Mouse (Mus musculus) liver, embryonic 14.5 days (tissue): Measurements from ENCODE around the gene Drg1. TPM values are rescaled to one million over a fixed set of nuclear protein-coding genes. Genes with fewer than 3 reads are reported as not detected.

ENCODE experiments used
- ATAC-seq: fragments of 200-750 bp; cut with Nextera tagmentation; 2 replicates; pipeline ENCODE4 v1.8.0; 2017; ENCODE audit warnings: moderate number of reproducible peaks, mild to moderate bottlenecking, moderate library complexity; ENCODE audit not compliant: insufficient read depth
- DNase-seq, 3 experiments: peaks; one replicate each; pipeline ENCODE4 v3.0.0-alpha.2; 2012 to 2013; ENCODE audit warnings: low read depth in 3 of 3, low spot score in 3 of 3
- H3K27ac ChIP-seq: fragments of 300-500 bp; sonication (generic); 2 replicates; pipeline ENCODE4 v1.5.1; 2014; ENCODE audit warnings: moderate library complexity, mild to moderate bottlenecking, control low read depth, inconsistent platforms
- H3K27me3 ChIP-seq: fragments of 300-500 bp; sonication (generic); 2 replicates; pipeline ENCODE4 v1.6.1; 2014; ENCODE audit warnings: mild to moderate bottlenecking, low read length, moderate library complexity; ENCODE audit not compliant: control insufficient read depth, insufficient read depth
- H3K36me3 ChIP-seq: fragments of 300-500 bp; sonication (generic); replicated peaks from 2 replicates; pipeline ENCODE4 v1.6.1; 2014; ENCODE audit warnings: low read depth; ENCODE audit not compliant: control insufficient read depth, insufficient read depth
- H3K4me1 ChIP-seq, 2 experiments: fragments of 200-500 bp in 1 of 2; fragments of 300-500 bp in 1 of 2; sonication (generic) in 1 of 2; replicated peaks; 2 replicates each; pipeline ENCODE4 v1.6.1; 2012 to 2014; ENCODE audit warnings: antibody characterized with exemption in 1 of 2, inconsistent platforms in 1 of 2, low read length in 1 of 2; ENCODE audit not compliant: control insufficient read depth in 2 of 2, insufficient read depth in 2 of 2
- H3K4me2 ChIP-seq: fragments of 300-500 bp; sonication (generic); 2 replicates; pipeline ENCODE4 v1.6.1; 2014; ENCODE audit warnings: low read depth, mild to moderate bottlenecking, control low read depth, moderate library complexity
- H3K4me3 ChIP-seq, 2 experiments: fragments of 200-500 bp in 1 of 2; fragments of 300-500 bp in 1 of 2; sonication (generic) in 1 of 2; 2 replicates each; pipeline ENCODE4 v1.5.1; 2012 to 2014; ENCODE audit warnings: low read depth in 2 of 2, low read length in 2 of 2, mild to moderate bottlenecking in 2 of 2, control low read depth in 1 of 2, inconsistent platforms in 1 of 2, moderate library complexity in 1 of 2; ENCODE audit not compliant: insufficient read depth in 1 of 2
- H3K9ac ChIP-seq: fragments of 300-500 bp; sonication (generic); replicated peaks from 2 replicates; pipeline ENCODE4 v1.6.1; 2014; ENCODE audit warnings: mild to moderate bottlenecking, control low read depth, moderate library complexity
- H3K9me3 ChIP-seq: fragments of 300-500 bp; sonication (generic); 2 replicates; pipeline ENCODE4 v1.6.1; 2016; ENCODE audit warnings: low read length, mixed read lengths; ENCODE audit not compliant: control insufficient read depth
- CTCF ChIP-seq: IDR thresholded peaks from 2 replicates; pipeline ENCODE4 v1.5.1; 2016; ENCODE audit warnings: antibody characterized with exemption, low read depth, control low read depth
- EP300 ChIP-seq: IDR thresholded peaks from 2 replicates; pipeline ENCODE4 v1.6.1; 2016; ENCODE audit warnings: antibody characterized with exemption, low read depth
- whole genome bisulfite sequencing: fragments of 180-500 bp; shearing (Covaris S2); extraction: QIAGEN DNeasy Blood & Tissue Kit; methylation state at CpG from one replicate; pipeline ENCODE4 v1.1.7; 2014; ENCODE audit not compliant: insufficient replicate concordance; 5-methylcytosine and 5-hydroxymethylcytosine counted together
- polyA plus RNA-seq, 2 experiments: library from polyadenylated mRNA; depleted of rRNA in 1 of 2; stranded (reverse) in 1 of 2; unstranded in 1 of 2; fragments of >200 nt; fragmentation: Nextera tagmentation in 1 of 2; extraction: Ambion mirVana in 1 of 2; gene quantifications; 2 replicates each; pipeline versions ENCODE4 v1.2.1 to v1.2.3; 2012 to 2014

The Drg1 gene
- polyA plus RNA-seq, 2 experiments = 38.4 to 112 TPM

GRCm38 (mm10) chr11:3259537-3259936 lies 6.7 kb downstream of the Drg1 start:
- Histone ChIP-seq H3K9ac (no peak overlapping the region), H3K4me2 (no peak overlapping the region), H3K27me3 (no peaks in the 10 kb centered on the region), H3K4me3 (no peak overlapping the region), H3K36me3 (peaks cover 63% of the 10 kb centered on the region), H3K4me1 (peaks cover 0 to 2% of the 10 kb centered on the region in 2 experiments; a peak in 1 of 4 replicates), H3K9me3 (no peaks in the 10 kb centered on the region), H3K27ac (no peak overlapping the region)
- TF ChIP-seq CTCF (no peak), EP300 (0 out of 2 replicates have a peak, but pooled peaks have one; percentile 6)
- DNase-seq (no peak), ATAC-seq (peak; percentile 66)
- 64% methylated on average over 1 of the region's 1 CpGs for WGBS

- Histone ChIP-seq H3K4me2 (no peak overlapping the region), H3K27ac (no peak overlapping the region), H3K4me3 (no peak overlapping the region), H3K9me3 (no peaks in the 10 kb centered on the region), H3K4me1 (no peaks in the 10 kb centered on the region), H3K27me3 (no peaks in the 10 kb centered on the region), H3K9ac (no peak overlapping the region), H3K36me3 (peaks cover 90% of the 10 kb centered on the region)
- WGBS = 86% methylated on average over 2 of the region's 2 CpGs
- no peak for DNase-seq
- no peak for TF ChIP-seq CTCF
- TF ChIP-seq EP300 = no peak
- no peak for ATAC-seq
Observed at GRCm38 (mm10) chr11:3247387-3247786, 18.8 kb downstream of the Drg1 start.

DNA sequence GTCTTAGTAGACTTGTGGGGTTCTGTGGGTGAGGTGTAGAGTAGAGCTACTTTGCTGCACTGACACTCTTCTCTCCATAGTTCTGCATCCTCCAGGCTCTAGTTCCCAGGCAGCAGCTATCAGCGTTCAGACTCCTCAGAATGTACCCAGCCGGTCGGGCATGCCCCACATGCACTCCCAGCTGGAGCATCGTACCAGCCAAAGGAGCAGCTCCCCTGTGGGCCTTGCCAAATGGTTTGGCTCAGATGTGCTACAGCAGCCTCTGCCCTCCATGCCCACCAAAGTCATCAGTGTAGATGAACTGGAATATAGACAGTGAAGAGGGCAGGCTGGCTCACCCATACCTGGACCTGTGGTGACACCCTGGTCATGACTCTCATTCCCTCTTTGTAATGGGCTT lies 22.4 kb downstream of the Drg1 start:
- Histone ChIP-seq H3K4me1 (no peaks in the 10 kb centered on the region), H3K36me3 (peaks cover 90% of the 10 kb centered on the region), H3K9me3 (no peaks in the 10 kb centered on the region), H3K27ac (no peak overlapping the region), H3K4me3 (no peak overlapping the region), H3K4me2 (no peak overlapping the region), H3K27me3 (no peaks in the 10 kb centered on the region), H3K9ac (no peak overlapping the region)
- DNase-seq (no peak), ATAC-seq (0 out of 2 replicates have a peak, but pooled peaks have one; percentile 14)
- WGBS = 84% methylated on average over 4 of the region's 4 CpGs
- no peak for TF ChIP-seq EP300

- no peak overlapping the region for H3K9ac ChIP-seq
- H3K4me3 ChIP-seq = no peak overlapping the region
- H3K4me1 ChIP-seq = no peaks in the 10 kb centered on the region
- H3K27ac ChIP-seq = no peak overlapping the region
- no peaks in the 10 kb centered on the region for H3K9me3 ChIP-seq
- no peaks in the 10 kb centered on the region for H3K27me3 ChIP-seq
- H3K36me3 ChIP-seq = peaks cover 83% of the 10 kb centered on the region
- TF ChIP-seq EP300 = no peak
- TF ChIP-seq CTCF = no peak
- no peak overlapping the region for H3K4me2 ChIP-seq
- WGBS = 79% methylated on average over 7 of the region's 7 CpGs
- no peak for ATAC-seq
- DNase-seq = no peak
Observed at GRCm38 (mm10) chr11:3242395-3242794, 23.8 kb downstream of the Drg1 start.

GRCm38 (mm10) chr11:3235277-3235676 lies 30.9 kb downstream of the Drg1 start:
- Histone ChIP-seq H3K36me3 (peaks cover 72% of the 10 kb centered on the region), H3K4me1 (no peaks in the 10 kb centered on the region), H3K9ac (no peak overlapping the region), H3K9me3 (no peaks in the 10 kb centered on the region), H3K27ac (no peak overlapping the region), H3K4me2 (no peak overlapping the region), H3K27me3 (no peaks in the 10 kb centered on the region), H3K4me3 (no peak overlapping the region)
- TF ChIP-seq EP300 = no peak
- TF ChIP-seq CTCF = no peak
- WGBS = 74% methylated on average over 5 of the region's 5 CpGs
- no peak for DNase-seq
- no peak for ATAC-seq

DNA sequence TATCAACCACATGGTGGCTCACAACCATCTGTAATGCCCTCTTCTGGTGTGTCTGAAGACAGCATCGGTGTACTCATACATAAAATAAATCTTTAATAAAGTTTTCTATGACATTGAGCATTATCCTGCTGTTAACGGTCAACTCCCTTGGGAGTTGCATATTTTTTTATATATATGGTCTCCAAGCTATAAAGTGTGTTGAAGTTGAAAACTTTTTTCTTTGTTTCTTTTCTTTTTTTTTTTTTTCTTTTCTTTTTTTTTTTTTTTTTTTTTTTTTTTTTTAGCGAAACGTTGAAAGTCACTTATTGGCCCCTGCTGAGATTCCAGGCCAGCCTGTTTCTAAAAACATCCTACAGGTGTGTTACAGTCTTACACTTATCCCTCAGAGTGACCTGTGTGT lies 32.5 kb downstream of the Drg1 start:
- no peak overlapping the region for H3K4me2 ChIP-seq
- H3K4me1 ChIP-seq = no peaks in the 10 kb centered on the region
- no peak overlapping the region for H3K27ac ChIP-seq
- no peak for TF ChIP-seq EP300
- H3K4me3 ChIP-seq = no peak overlapping the region
- no peaks in the 10 kb centered on the region for H3K9me3 ChIP-seq
- no peaks in the 10 kb centered on the region for H3K27me3 ChIP-seq
- WGBS = 86% methylated on average over 4 of the region's 4 CpGs
- ATAC-seq (no peak), DNase-seq (no peak)
- no peak overlapping the region for H3K9ac ChIP-seq
- peaks cover 72% of the 10 kb centered on the region for H3K36me3 ChIP-seq
